Mouse (Mus musculus): ENCODE measurements around the gene Tdrd6. TPM values are rescaled to one million over a fixed set of nuclear protein-coding genes. Genes with fewer than 3 reads are reported as not detected.

Tdrd6 gene
- total RNA-seq (2014; fragmentation: Nextera tagmentation) = not detected in 2 replicates
- total RNA-seq (2017) = 0.05 and 0.06 TPM in 2 replicates
- polyA plus RNA-seq (2012) = not detected in 2 replicates

- Histone ChIP-seq H3K36me3 (replicated peaks) (no peaks in the 10 kb centered on the region), H3K4me1 (ENCODE audit: insufficient read depth, low read depth, low read length) (no peaks in the 10 kb centered on the region), H3K4me3 (ENCODE audit: low read depth, low read length) (peak within 1 kb of the TSS; percentile 14; the same call in 1 of the 2 replicates), H3K27me3 (ENCODE audit: insufficient read depth, low read length) (no peaks in the 10 kb centered on the region), H3K9me3 (replicated peaks) (peaks cover 72% of the 10 kb centered on the region)
- no peak for DNase-seq (ENCODE audit: low spot score)
- TF ChIP-seq CTCF (IDR thresholded peaks at IDR 0.05; ENCODE audit: low read depth, low read length) = no peak
- no peak for TF ChIP-seq GATA1 (IDR thresholded peaks at IDR 0.05; ENCODE audit: borderline replicate concordance, low read length)
- TF ChIP-seq POLR2AphosphoS5 (IDR thresholded peaks at IDR 0.05; ENCODE audit: insufficient replicate concordance, low read depth, low read length) = no peak
- ATAC-seq (ENCODE audit: extremely low read depth, insufficient number of reproducible peaks, low FRiP score, poor library complexity, severe bottlenecking) = no peak
These were observed at the start of gene Tdrd6 for GRCm38 (mm10) chr17:43629496-43630426. TSS of gene Tdrd6 (minus strand) at chr17:43630299.

GRCm38 (mm10) chr17:43677317-43677716, 47.2 kb upstream of the Tdrd6 start:
- Histone ChIP-seq H3K4me1 (ENCODE audit: insufficient read depth, low read depth, low read length) (no peaks in the 10 kb centered on the region), H3K27me3 (ENCODE audit: insufficient read depth, low read length) (no peaks in the 10 kb centered on the region), H3K9me3 (replicated peaks) (peaks cover 24% of the 10 kb centered on the region), H3K36me3 (replicated peaks) (no peaks in the 10 kb centered on the region), H3K4me3 (ENCODE audit: low read depth, low read length) (no peak overlapping the region)
- ATAC-seq (ENCODE audit: extremely low read depth, insufficient number of reproducible peaks, low FRiP score, poor library complexity, severe bottlenecking) = no peak
- no peak for DNase-seq (ENCODE audit: low spot score)
- TF ChIP-seq TAL1 (conservative IDR thresholded peaks at IDR 0.05; ENCODE audit: low read depth, low read length) = no peak
- no peak for TF ChIP-seq POLR2AphosphoS5 (IDR thresholded peaks at IDR 0.05; ENCODE audit: insufficient replicate concordance, low read depth, low read length)
- TF ChIP-seq GATA1 (IDR thresholded peaks at IDR 0.05; ENCODE audit: borderline replicate concordance, low read length) = no peak
- no peak for TF ChIP-seq GATA2 (IDR thresholded peaks at IDR 0.05; ENCODE audit: borderline replicate concordance, low read depth, low read length)
- no peak for TF ChIP-seq CTCF (IDR thresholded peaks at IDR 0.05; ENCODE audit: low read depth, low read length)

- Histone ChIP-seq H3K9me3 (replicated peaks) (peaks cover 27% of the 10 kb centered on the region), H3K4me1 (ENCODE audit: insufficient read depth, low read depth, low read length) (no peaks in the 10 kb centered on the region), H3K27me3 (ENCODE audit: insufficient read depth, low read length) (no peaks in the 10 kb centered on the region), H3K4me3 (ENCODE audit: low read depth, low read length) (no peak overlapping the region), H3K36me3 (replicated peaks) (no peaks in the 10 kb centered on the region)
- no peak for TF ChIP-seq CTCF (IDR thresholded peaks at IDR 0.05; ENCODE audit: low read depth, low read length)
- TF ChIP-seq POLR2AphosphoS5 (IDR thresholded peaks at IDR 0.05; ENCODE audit: insufficient replicate concordance, low read depth, low read length) = no peak
- TF ChIP-seq GATA1 (IDR thresholded peaks at IDR 0.05; ENCODE audit: borderline replicate concordance, low read length) = no peak
- no peak for TF ChIP-seq TAL1 (conservative IDR thresholded peaks at IDR 0.05; ENCODE audit: low read depth, low read length)
- TF ChIP-seq GATA2 (IDR thresholded peaks at IDR 0.05; ENCODE audit: borderline replicate concordance, low read depth, low read length) = no peak
- ATAC-seq (ENCODE audit: extremely low read depth, insufficient number of reproducible peaks, low FRiP score, poor library complexity, severe bottlenecking) (no peak), DNase-seq (ENCODE audit: low spot score) (no peak)
These were observed 46.1 kb upstream of the Tdrd6 start for GRCm38 (mm10) chr17:43676241-43676640.

- H3K27me3 ChIP-seq (ENCODE audit: insufficient read depth, low read length) = no peaks in the 10 kb centered on the region
- no peak for ATAC-seq (ENCODE audit: extremely low read depth, insufficient number of reproducible peaks, low FRiP score, poor library complexity, severe bottlenecking)
These were observed 45.1 kb upstream of the Tdrd6 start for GRCm38 (mm10) chr17:43675228-43675627.

GRCm38 (mm10) chr17:43671907-43672306, 41.8 kb upstream of the Tdrd6 start:
- Histone ChIP-seq H3K4me1 (ENCODE audit: insufficient read depth, low read depth, low read length) (no peaks in the 10 kb centered on the region), H3K36me3 (replicated peaks) (no peaks in the 10 kb centered on the region), H3K4me3 (ENCODE audit: low read depth, low read length) (no peak overlapping the region), H3K27me3 (ENCODE audit: insufficient read depth, low read length) (no peaks in the 10 kb centered on the region), H3K9me3 (replicated peaks) (peaks cover 27% of the 10 kb centered on the region)
- DNase-seq (ENCODE audit: low spot score) (no peak), ATAC-seq (ENCODE audit: extremely low read depth, insufficient number of reproducible peaks, low FRiP score, poor library complexity, severe bottlenecking) (no peak)
- TF ChIP-seq GATA1 (IDR thresholded peaks at IDR 0.05; ENCODE audit: borderline replicate concordance, low read length) (no peak), CTCF (IDR thresholded peaks at IDR 0.05; ENCODE audit: low read depth, low read length) (no peak), POLR2AphosphoS5 (IDR thresholded peaks at IDR 0.05; ENCODE audit: insufficient replicate concordance, low read depth, low read length) (no peak), GATA2 (IDR thresholded peaks at IDR 0.05; ENCODE audit: borderline replicate concordance, low read depth, low read length) (no peak), TAL1 (conservative IDR thresholded peaks at IDR 0.05; ENCODE audit: low read depth, low read length) (no peak)

More at GRCm38 (mm10) chr17:43675228-43675627, 45.1 kb upstream of the Tdrd6 start:
- no peak for DNase-seq (ENCODE audit: low spot score)
- no peaks in the 10 kb centered on the region for H3K4me1 ChIP-seq (ENCODE audit: insufficient read depth, low read depth, low read length)
- no peak overlapping the region for H3K4me3 ChIP-seq (ENCODE audit: low read depth, low read length)
- H3K36me3 ChIP-seq (replicated peaks) = no peaks in the 10 kb centered on the region
- TF ChIP-seq GATA2 (IDR thresholded peaks at IDR 0.05; ENCODE audit: borderline replicate concordance, low read depth, low read length) (no peak), POLR2AphosphoS5 (IDR thresholded peaks at IDR 0.05; ENCODE audit: insufficient replicate concordance, low read depth, low read length) (no peak), TAL1 (conservative IDR thresholded peaks at IDR 0.05; ENCODE audit: low read depth, low read length) (no peak), GATA1 (IDR thresholded peaks at IDR 0.05; ENCODE audit: borderline replicate concordance, low read length) (no peak), CTCF (IDR thresholded peaks at IDR 0.05; ENCODE audit: low read depth, low read length) (no peak)
- H3K9me3 ChIP-seq (replicated peaks) = peaks cover 34% of the 10 kb centered on the region

GRCm38 (mm10) chr17:43669145-43669695, 39.1 kb upstream of the Tdrd6 start:
- Histone ChIP-seq H3K4me3 (ENCODE audit: low read depth, low read length) (no peak overlapping the region), H3K36me3 (replicated peaks) (no peaks in the 10 kb centered on the region), H3K4me1 (ENCODE audit: insufficient read depth, low read depth, low read length) (no peaks in the 10 kb centered on the region), H3K9me3 (replicated peaks) (peaks cover 27% of the 10 kb centered on the region), H3K27me3 (ENCODE audit: insufficient read depth, low read length) (no peaks in the 10 kb centered on the region)
- TF ChIP-seq POLR2AphosphoS5 (IDR thresholded peaks at IDR 0.05; ENCODE audit: insufficient replicate concordance, low read depth, low read length) = no peak
- TF ChIP-seq GATA1 (IDR thresholded peaks at IDR 0.05; ENCODE audit: borderline replicate concordance, low read length) = no peak
- no peak for TF ChIP-seq TAL1 (conservative IDR thresholded peaks at IDR 0.05; ENCODE audit: low read depth, low read length)
- TF ChIP-seq CTCF (IDR thresholded peaks at IDR 0.05; ENCODE audit: low read depth, low read length) = no peak
- TF ChIP-seq GATA2 (IDR thresholded peaks at IDR 0.05; ENCODE audit: borderline replicate concordance, low read depth, low read length) = no peak
- DNase-seq (ENCODE audit: low spot score) = no peak
- ATAC-seq (ENCODE audit: extremely low read depth, insufficient number of reproducible peaks, low FRiP score, poor library complexity, severe bottlenecking) = no peak

Measured in G1E (cell line).